Mouse (Mus musculus): ENCODE measurements around the gene Gpr156.

- TF ChIP-seq CTCF (IDR thresholded peaks at IDR 0.05; ENCODE audit: insufficient read depth, low read depth, low read length) (no peak), POLR2A (IDR thresholded peaks at IDR 0.05; ENCODE audit: insufficient read depth, low read depth, low read length) (no peak)
These were observed 34.9 kb downstream of the Gpr156 start for GRCm38 (mm10) chr16:37951171-37951570.
